Mouse (Mus musculus) lung, embryonic 16.5 days (tissue): ENCODE measurements around the gene Atp6v0c. TPM values are rescaled to one million over a fixed set of nuclear protein-coding genes. Genes with fewer than 3 reads are reported as not detected.
A peak's percentile ranks its signal among the peaks of the same experiment; 100 is the strongest.

Experiments used
- ATAC-seq: fragments of 200-750 bp; cut with Nextera tagmentation; 2 replicates; pipeline ENCODE4 v1.8.0; 2017; ENCODE audit warnings: low read depth, mild to moderate bottlenecking, moderate library complexity
- H3K27ac ChIP-seq: fragments of 300-500 bp; sonication (generic); 2 replicates; pipeline ENCODE4 v1.5.1; 2014; ENCODE audit warnings: mild to moderate bottlenecking, control low read depth, low read length
- H3K27me3 ChIP-seq: fragments of 300-500 bp; sonication (generic); 2 replicates; pipeline ENCODE4 v1.6.1; 2014; ENCODE audit warnings: low read depth, low read length, mixed read lengths; ENCODE audit not compliant: control insufficient read depth, insufficient read depth
- H3K36me3 ChIP-seq: fragments of 300-500 bp; sonication (generic); 2 replicates; pipeline ENCODE4 v1.6.1; 2014; ENCODE audit warnings: low read length; ENCODE audit not compliant: control insufficient read depth, insufficient read depth
- H3K4me1 ChIP-seq: fragments of 300-500 bp; sonication (generic); replicated peaks from 2 replicates; pipeline ENCODE4 v1.6.1; 2014; ENCODE audit warnings: low read length, mixed read lengths; ENCODE audit not compliant: control insufficient read depth, insufficient read depth
- H3K4me2 ChIP-seq: fragments of 300-500 bp; sonication (generic); 2 replicates; pipeline ENCODE4 v1.6.1; 2014; ENCODE audit warnings: low read depth, low read length, control low read depth
- H3K4me3 ChIP-seq: fragments of 300-500 bp; sonication (generic); 2 replicates; pipeline ENCODE4 v1.5.1; 2014; ENCODE audit warnings: mild to moderate bottlenecking, low read length, control low read depth
- H3K9ac ChIP-seq: fragments of 300-500 bp; sonication (generic); 2 replicates; pipeline ENCODE4 v1.6.1; 2014; ENCODE audit warnings: low read length, control low read depth
- H3K9me3 ChIP-seq: fragments of 300-500 bp; sonication (generic); 2 replicates; pipeline ENCODE4 v1.6.1; 2016; ENCODE audit warnings: low read length; ENCODE audit not compliant: control insufficient read depth
- WGBS: fragments of 180-500 bp; shearing (Covaris S2); extraction: QIAGEN DNeasy Blood & Tissue Kit; methylation state at CpG from one replicate; pipeline ENCODE4 v1.1.7; 2014; 5-methylcytosine and 5-hydroxymethylcytosine counted together
- polyA plus RNA-seq: library from polyadenylated mRNA; unstranded; fragments of >200 nt; fragmentation: Nextera tagmentation; extraction: Ambion mirVana; gene quantifications from 2 replicates; pipeline ENCODE4 v1.2.1, GENCODE M21; 2015

Atp6v0c gene
- polyA plus RNA-seq, 1 experiment from 2014 or later = 462 TPM

DNA sequence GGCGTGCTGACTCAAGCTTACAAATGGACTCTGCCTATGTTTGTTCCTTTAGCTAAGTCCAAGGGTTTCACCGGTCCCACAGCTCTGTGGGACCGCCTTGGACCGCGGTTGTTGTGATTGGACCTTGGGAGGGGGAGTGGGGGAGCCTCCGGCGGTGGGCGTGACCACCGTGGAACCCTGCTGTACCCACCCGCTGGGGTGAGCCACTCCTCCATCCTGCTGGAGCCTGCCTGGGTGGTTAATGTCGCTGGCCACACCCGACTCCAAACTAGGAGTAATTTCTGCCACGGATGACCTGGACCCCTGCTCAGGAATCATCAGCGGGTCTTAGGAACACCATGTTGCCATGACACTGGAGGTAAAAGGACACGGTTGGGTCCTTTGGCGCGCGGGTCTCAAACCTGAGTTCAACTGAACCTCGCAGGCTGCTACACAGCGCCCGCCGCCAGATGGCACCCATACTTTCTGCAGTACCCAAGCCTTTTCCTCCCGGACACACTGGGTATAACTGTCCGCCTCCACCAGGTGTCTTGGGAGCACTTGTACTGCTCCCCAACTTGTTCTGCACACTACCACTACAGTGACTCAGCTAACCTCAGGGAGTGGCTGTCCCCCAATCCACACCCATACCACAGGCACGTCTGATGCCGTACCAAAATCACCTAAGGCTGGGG lies 17.5 kb downstream of the Atp6v0c start:
- ATAC-seq = peak; percentile 91
- H3K4me2 ChIP-seq = peak overlapping the region; percentile 87
- no peaks in the 10 kb centered on the region for H3K36me3 ChIP-seq
- H3K4me3 ChIP-seq = peak overlapping the region; percentile 46
- H3K9ac ChIP-seq = peak overlapping the region; percentile 51
- WGBS = 1% methylated on average over 26 of the region's 26 CpGs
- H3K9me3 ChIP-seq = no peaks in the 10 kb centered on the region
- H3K4me1 ChIP-seq = peaks cover 10% of the 10 kb centered on the region
- no peak overlapping the region for H3K27ac ChIP-seq
- no peaks in the 10 kb centered on the region for H3K27me3 ChIP-seq

DNA sequence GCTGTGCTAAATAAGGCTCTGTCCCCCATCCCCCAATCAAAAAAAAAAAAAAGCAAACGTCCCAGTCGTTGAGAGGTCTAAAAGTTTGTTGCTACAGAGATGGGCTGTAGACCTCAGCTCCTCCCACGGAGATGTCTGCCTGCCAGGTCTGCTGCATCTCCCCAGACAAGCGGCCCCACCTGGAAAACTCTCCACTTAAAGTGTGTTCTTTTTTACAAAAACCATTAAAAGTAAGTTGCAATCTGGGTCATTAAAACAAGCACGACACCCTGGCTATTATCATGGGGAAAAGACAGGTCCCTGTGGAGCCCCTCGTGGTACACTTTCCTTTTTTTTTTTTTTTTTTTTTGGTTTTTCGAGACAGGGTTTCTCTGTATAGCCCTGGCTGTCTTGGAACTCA lies 18.1 kb downstream of the Atp6v0c start:
- no peak for ATAC-seq
- no peak overlapping the region for H3K27ac ChIP-seq
- H3K4me1 ChIP-seq = peaks cover 10% of the 10 kb centered on the region
- H3K27me3 ChIP-seq = no peaks in the 10 kb centered on the region
- peak overlapping the region; percentile 87 for H3K4me2 ChIP-seq
- H3K4me3 ChIP-seq = peak overlapping the region; percentile 46
- H3K9me3 ChIP-seq = no peaks in the 10 kb centered on the region
- 16% methylated on average over 7 of the region's 7 CpGs for WGBS
- peak overlapping the region; percentile 51 for H3K9ac ChIP-seq
- H3K36me3 ChIP-seq = no peaks in the 10 kb centered on the region

DNA sequence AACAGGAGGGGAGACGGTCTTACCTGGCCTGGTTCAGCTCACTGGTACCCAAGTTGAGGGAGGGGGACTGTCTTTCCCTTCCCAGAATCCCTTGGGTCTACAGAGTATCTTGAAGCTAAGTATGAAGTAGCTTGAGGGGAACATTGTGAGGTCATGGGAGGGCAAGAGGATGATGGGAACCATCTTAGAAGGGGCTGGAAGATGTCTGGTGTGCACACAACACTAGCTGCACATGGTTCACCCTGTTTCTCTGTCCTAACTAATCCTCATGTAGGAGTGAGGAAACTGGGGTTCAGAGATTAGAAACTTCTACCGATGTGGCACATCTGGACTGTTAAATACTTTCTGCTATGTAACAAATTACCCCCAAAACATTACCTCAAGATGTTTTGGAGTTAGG lies 18.7 kb downstream of the Atp6v0c start, which contains the start of gene Pdpk1:
Gene Pdpk1 (minus strand): TSS at position 101 of the 400 bp plus-strand sequence.
- H3K9ac ChIP-seq = peak within 1 kb of the TSS; percentile 51
- H3K4me3 ChIP-seq = peak within 1 kb of the TSS; percentile 46
- ATAC-seq = no peak
- H3K27me3 ChIP-seq = no peaks in the 10 kb centered on the region
- no peaks in the 10 kb centered on the region for H3K36me3 ChIP-seq
- no peak within 1 kb of the TSS for H3K27ac ChIP-seq
- WGBS = 80% methylated on average over 2 of the region's 2 CpGs
- H3K4me1 ChIP-seq = peaks cover 10% of the 10 kb centered on the region
- H3K4me2 ChIP-seq = peak within 1 kb of the TSS; percentile 87
- no peaks in the 10 kb centered on the region for H3K9me3 ChIP-seq

DNA sequence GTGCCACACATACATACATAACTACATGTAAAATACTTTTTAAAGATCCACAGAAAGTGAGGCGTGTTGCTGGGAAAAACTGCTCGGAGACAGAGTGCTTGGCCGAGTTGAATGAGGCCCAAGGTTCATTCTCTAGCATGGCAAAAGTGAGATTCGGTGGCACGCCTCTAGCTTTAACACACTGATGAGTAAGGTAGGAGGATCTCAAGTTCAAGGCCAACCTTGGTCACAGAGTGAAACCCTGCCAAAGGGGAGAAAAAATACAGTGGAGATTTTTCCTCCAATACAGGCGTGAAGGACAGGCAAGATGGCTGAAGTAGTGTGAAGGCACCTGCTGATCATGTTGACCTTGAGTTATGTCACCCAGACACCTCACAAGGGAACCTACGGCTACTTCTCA lies 20.1 kb downstream of the Atp6v0c start:
- WGBS = 77% methylated on average over 7 of the region's 7 CpGs

DNA sequence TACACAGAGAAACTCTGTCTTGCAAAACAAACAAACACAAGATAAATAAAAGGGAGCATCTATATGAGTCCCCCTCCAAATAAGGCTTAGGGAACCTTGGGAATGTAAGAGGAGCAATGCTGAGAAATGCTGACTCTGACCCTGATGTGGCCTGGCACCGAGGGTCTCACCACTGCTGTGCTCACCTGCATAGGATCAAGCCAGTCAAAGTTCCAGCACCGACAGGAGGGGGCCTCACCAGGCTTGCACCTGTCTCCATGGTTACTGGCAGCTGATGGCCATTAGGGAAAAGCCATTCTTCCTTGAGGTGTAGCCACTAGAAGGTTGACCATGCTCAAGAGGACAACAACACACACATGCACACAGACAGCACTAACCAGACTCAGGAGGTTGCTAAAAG lies 26.6 kb downstream of the Atp6v0c start:
- WGBS = 29% methylated on average over 2 of the region's 2 CpGs
- no peaks in the 10 kb centered on the region for H3K36me3 ChIP-seq

More for the DNA sequence above, 20.1 kb downstream of the Atp6v0c start:
- Histone ChIP-seq H3K4me2 (no peak overlapping the region), H3K36me3 (no peaks in the 10 kb centered on the region), H3K27ac (no peak overlapping the region), H3K27me3 (no peaks in the 10 kb centered on the region), H3K9ac (no peak overlapping the region), H3K4me1 (peaks cover 10% of the 10 kb centered on the region), H3K9me3 (no peaks in the 10 kb centered on the region), H3K4me3 (no peak overlapping the region)
- no peak for ATAC-seq

DNA sequence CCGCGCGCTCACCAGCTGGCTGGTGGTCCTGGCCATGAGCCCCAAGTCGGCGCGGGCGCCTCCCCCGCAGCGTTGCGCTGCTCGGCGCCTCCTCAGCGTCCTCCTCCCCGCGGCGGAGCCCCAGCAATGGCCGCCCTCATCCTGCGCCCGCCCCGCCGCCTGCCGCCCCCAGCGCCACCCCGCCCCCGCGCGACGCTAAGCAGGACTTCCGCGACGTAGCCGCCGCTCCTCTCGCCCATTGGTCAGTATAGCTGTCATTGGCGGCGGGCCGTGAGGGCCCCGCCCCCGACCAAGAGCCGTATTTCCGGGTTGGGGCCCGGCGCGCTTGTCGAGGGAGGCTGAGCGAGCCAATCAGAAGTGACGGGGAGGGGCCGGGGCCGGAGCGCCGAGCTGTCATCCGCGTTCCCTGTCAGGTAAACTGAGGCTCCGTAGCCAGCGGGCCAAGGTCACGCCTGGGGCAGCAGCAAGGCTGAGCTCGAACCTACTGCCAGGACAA lies 28.0 kb downstream of the Atp6v0c start:
- under 1% methylated on average over 50 of the region's 57 CpGs for WGBS
- Histone ChIP-seq H3K27ac (peak overlapping the region; percentile 86), H3K4me2 (peak overlapping the region; percentile 84), H3K4me3 (peak overlapping the region; percentile 97), H3K9ac (peak overlapping the region; percentile 95), H3K36me3 (no peaks in the 10 kb centered on the region), H3K9me3 (no peaks in the 10 kb centered on the region), H3K4me1 (peaks cover 20% of the 10 kb centered on the region), H3K27me3 (no peaks in the 10 kb centered on the region)
- peak; percentile 99 for ATAC-seq

More for the DNA sequence above, 26.6 kb downstream of the Atp6v0c start:
- Histone ChIP-seq H3K9me3 (no peaks in the 10 kb centered on the region), H3K4me2 (no peak overlapping the region), H3K4me1 (peaks cover 17% of the 10 kb centered on the region), H3K4me3 (no peak overlapping the region), H3K27me3 (no peaks in the 10 kb centered on the region), H3K27ac (no peak overlapping the region), H3K9ac (no peak overlapping the region)
- no peak for ATAC-seq

DNA sequence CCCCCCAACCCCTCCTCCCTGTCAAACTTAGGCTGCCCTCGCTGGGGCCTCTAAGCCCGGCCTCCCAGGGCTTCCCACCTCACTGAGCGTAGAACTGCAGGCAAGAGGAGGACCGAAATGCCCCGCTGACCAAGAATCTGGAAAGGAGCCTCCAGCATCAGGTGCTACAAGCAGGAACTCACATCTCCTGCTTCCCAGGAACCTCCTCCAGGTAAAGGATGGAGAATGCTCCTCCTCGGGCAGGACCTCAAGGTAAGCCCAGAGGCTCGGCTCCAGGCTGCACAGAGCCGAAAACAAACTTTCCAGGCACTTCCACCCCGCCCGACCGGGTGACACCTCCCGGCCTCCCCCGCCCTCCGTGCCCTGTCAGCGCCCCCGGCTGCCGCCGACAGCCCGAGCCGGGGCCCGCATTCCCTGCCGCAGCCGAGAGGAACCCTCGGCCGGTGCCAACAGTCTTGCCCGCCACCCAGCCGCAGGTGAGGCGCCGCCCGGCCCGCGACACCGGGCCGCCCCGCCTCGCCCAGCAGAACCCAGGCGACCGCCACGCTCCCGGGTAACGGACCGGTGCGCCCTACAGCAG lies 28.6 kb downstream of the Atp6v0c start:
- ATAC-seq = peak; percentile 56
- under 1% methylated on average over 24 of the region's 43 CpGs for WGBS
- Histone ChIP-seq H3K4me3 (peak overlapping the region; percentile 97), H3K9me3 (no peaks in the 10 kb centered on the region), H3K4me2 (peak overlapping the region; percentile 84), H3K27me3 (no peaks in the 10 kb centered on the region), H3K27ac (peak overlapping the region; percentile 86), H3K4me1 (peaks cover 20% of the 10 kb centered on the region), H3K9ac (peak overlapping the region; percentile 95), H3K36me3 (no peaks in the 10 kb centered on the region)

DNA sequence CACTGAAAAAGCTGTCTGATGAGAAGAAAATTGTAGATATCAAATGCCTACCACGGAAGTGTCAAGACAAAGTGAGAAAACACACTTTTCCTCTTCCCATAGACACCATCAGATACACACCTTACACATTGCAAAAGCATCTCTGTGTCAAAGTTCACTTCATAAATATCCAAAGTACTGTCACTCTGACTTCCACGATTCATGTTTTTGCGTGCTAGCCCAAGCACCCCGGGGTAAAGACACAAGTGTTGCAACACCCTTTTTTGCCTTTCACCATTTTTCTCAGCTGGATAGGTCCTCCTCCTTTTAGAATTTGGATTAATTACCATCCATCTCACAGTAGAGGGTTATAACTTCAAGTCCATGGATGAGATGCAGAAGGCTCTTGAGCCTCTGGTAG lies 29.5 kb downstream of the Atp6v0c start:
- no peaks in the 10 kb centered on the region for H3K9me3 ChIP-seq
- H3K27me3 ChIP-seq = no peaks in the 10 kb centered on the region
- 86% methylated on average over 4 of the region's 4 CpGs for WGBS
- peak overlapping the region; percentile 84 for H3K4me2 ChIP-seq
- H3K4me3 ChIP-seq = peak overlapping the region; percentile 97
- peaks cover 20% of the 10 kb centered on the region for H3K4me1 ChIP-seq
- H3K9ac ChIP-seq = peak overlapping the region; percentile 95; the same call in 1 of the 2 replicates
- no peak for ATAC-seq
- H3K36me3 ChIP-seq = no peaks in the 10 kb centered on the region
- no peak overlapping the region for H3K27ac ChIP-seq

DNA sequence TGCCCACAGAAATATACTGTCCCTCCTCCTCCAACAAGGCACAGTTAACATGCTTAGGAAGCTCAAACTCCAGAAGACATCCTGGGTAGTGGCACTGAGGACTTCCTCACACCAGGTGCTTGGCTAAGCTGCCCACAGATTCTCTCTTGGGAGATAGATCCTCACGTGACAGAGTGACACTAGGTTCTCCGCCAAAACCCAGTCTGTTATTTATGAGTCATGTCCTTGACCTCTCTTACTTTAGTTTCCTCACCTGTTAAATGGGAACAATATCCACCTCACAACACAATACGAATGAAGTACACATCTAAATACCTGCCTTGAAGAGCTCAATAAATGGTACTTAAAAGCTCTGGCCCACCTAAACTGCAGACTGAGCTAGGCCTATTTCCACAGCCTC lies 30.2 kb downstream of the Atp6v0c start:
- Histone ChIP-seq H3K36me3 (no peaks in the 10 kb centered on the region), H3K4me3 (no peak overlapping the region), H3K27ac (no peak overlapping the region), H3K27me3 (no peaks in the 10 kb centered on the region), H3K9ac (no peak overlapping the region), H3K9me3 (no peaks in the 10 kb centered on the region), H3K4me2 (no peak overlapping the region), H3K4me1 (peaks cover 20% of the 10 kb centered on the region)
- 80% methylated on average over 3 of the region's 3 CpGs for WGBS
- ATAC-seq = no peak
